Mouse (Mus musculus) liver, embryonic 14.5 days (tissue): Measurements from ENCODE around the gene Myo9b. TPM values are rescaled to one million over a fixed set of nuclear protein-coding genes. Genes with fewer than 3 reads are reported as not detected.

ENCODE experiments used
- ATAC-seq: fragments of 200-750 bp; cut with Nextera tagmentation; 2 replicates; pipeline ENCODE4 v1.8.0; 2017; ENCODE audit warnings: moderate number of reproducible peaks, mild to moderate bottlenecking, moderate library complexity; ENCODE audit not compliant: insufficient read depth
- DNase-seq, 3 experiments: peaks; one replicate each; pipeline ENCODE4 v3.0.0-alpha.2; 2012 to 2013; ENCODE audit warnings: low read depth in 3 of 3, low spot score in 3 of 3
- H3K27ac ChIP-seq: fragments of 300-500 bp; sonication (generic); 2 replicates; pipeline ENCODE4 v1.5.1; 2014; ENCODE audit warnings: moderate library complexity, mild to moderate bottlenecking, control low read depth, inconsistent platforms
- H3K27me3 ChIP-seq: fragments of 300-500 bp; sonication (generic); 2 replicates; pipeline ENCODE4 v1.6.1; 2014; ENCODE audit warnings: mild to moderate bottlenecking, low read length, moderate library complexity; ENCODE audit not compliant: control insufficient read depth, insufficient read depth
- H3K36me3 ChIP-seq: fragments of 300-500 bp; sonication (generic); replicated peaks from 2 replicates; pipeline ENCODE4 v1.6.1; 2014; ENCODE audit warnings: low read depth; ENCODE audit not compliant: control insufficient read depth, insufficient read depth
- H3K4me1 ChIP-seq, 2 experiments: fragments of 200-500 bp in 1 of 2; fragments of 300-500 bp in 1 of 2; sonication (generic) in 1 of 2; replicated peaks; 2 replicates each; pipeline ENCODE4 v1.6.1; 2012 to 2014; ENCODE audit warnings: antibody characterized with exemption in 1 of 2, inconsistent platforms in 1 of 2, low read length in 1 of 2; ENCODE audit not compliant: control insufficient read depth in 2 of 2, insufficient read depth in 2 of 2
- H3K4me2 ChIP-seq: fragments of 300-500 bp; sonication (generic); 2 replicates; pipeline ENCODE4 v1.6.1; 2014; ENCODE audit warnings: low read depth, mild to moderate bottlenecking, control low read depth, moderate library complexity
- H3K4me3 ChIP-seq, 2 experiments: fragments of 200-500 bp in 1 of 2; fragments of 300-500 bp in 1 of 2; sonication (generic) in 1 of 2; 2 replicates each; pipeline ENCODE4 v1.5.1; 2012 to 2014; ENCODE audit warnings: low read depth in 2 of 2, low read length in 2 of 2, mild to moderate bottlenecking in 2 of 2, control low read depth in 1 of 2, inconsistent platforms in 1 of 2, moderate library complexity in 1 of 2; ENCODE audit not compliant: insufficient read depth in 1 of 2
- H3K9ac ChIP-seq: fragments of 300-500 bp; sonication (generic); replicated peaks from 2 replicates; pipeline ENCODE4 v1.6.1; 2014; ENCODE audit warnings: mild to moderate bottlenecking, control low read depth, moderate library complexity
- H3K9me3 ChIP-seq: fragments of 300-500 bp; sonication (generic); 2 replicates; pipeline ENCODE4 v1.6.1; 2016; ENCODE audit warnings: low read length, mixed read lengths; ENCODE audit not compliant: control insufficient read depth
- CTCF ChIP-seq: IDR thresholded peaks from 2 replicates; pipeline ENCODE4 v1.5.1; 2016; ENCODE audit warnings: antibody characterized with exemption, low read depth, control low read depth
- EP300 ChIP-seq: IDR thresholded peaks from 2 replicates; pipeline ENCODE4 v1.6.1; 2016; ENCODE audit warnings: antibody characterized with exemption, low read depth
- WGBS: fragments of 180-500 bp; shearing (Covaris S2); extraction: QIAGEN DNeasy Blood & Tissue Kit; methylation state at CpG from one replicate; pipeline ENCODE4 v1.1.7; 2014; ENCODE audit not compliant: insufficient replicate concordance; 5-methylcytosine and 5-hydroxymethylcytosine counted together
- polyA plus RNA-seq, 2 experiments: library from polyadenylated mRNA; depleted of rRNA in 1 of 2; stranded (reverse) in 1 of 2; unstranded in 1 of 2; fragments of >200 nt; fragmentation: Nextera tagmentation in 1 of 2; extraction: Ambion mirVana in 1 of 2; gene quantifications; 2 replicates each; pipeline versions ENCODE4 v1.2.1 to v1.2.3; 2012 to 2014

The Myo9b gene
- polyA plus RNA-seq, 2 experiments = 5.8 to 6.4 TPM

DNA sequence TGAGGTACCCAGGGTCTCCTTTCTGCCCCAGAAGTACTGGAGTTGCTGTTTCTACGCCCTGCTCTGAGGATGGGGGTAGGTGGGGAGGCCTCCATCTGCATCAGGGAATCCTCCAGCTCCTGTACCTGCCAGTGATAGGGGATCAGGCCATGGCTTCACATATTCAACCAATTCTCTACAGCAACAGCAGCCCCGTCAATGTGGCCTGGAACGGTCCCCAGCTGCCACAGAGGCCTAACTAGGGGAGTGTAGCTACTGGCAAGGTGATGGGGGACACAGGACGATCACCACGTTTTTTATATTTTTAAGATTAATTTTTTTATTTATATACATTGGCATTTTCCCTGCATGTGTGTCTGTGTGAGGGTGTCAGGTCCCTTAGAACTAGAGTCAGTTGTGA is 119.9 kb downstream of the Myo9b start:
- no peak overlapping the region for H3K4me3 ChIP-seq
- no peaks in the 10 kb centered on the region for H3K27me3 ChIP-seq
- DNase-seq (no peak), ATAC-seq (no peak)
- WGBS = 56% methylated on average over 5 of the region's 5 CpGs
- TF ChIP-seq EP300 (no peak), CTCF (no peak)
- H3K4me2 ChIP-seq = no peak overlapping the region
- H3K9ac ChIP-seq = no peak overlapping the region
- H3K36me3 ChIP-seq = no peaks in the 10 kb centered on the region
- no peak overlapping the region for H3K27ac ChIP-seq
- H3K4me1 ChIP-seq = peaks cover 2 to 8% of the 10 kb centered on the region in 2 experiments
- no peaks in the 10 kb centered on the region for H3K9me3 ChIP-seq

DNA sequence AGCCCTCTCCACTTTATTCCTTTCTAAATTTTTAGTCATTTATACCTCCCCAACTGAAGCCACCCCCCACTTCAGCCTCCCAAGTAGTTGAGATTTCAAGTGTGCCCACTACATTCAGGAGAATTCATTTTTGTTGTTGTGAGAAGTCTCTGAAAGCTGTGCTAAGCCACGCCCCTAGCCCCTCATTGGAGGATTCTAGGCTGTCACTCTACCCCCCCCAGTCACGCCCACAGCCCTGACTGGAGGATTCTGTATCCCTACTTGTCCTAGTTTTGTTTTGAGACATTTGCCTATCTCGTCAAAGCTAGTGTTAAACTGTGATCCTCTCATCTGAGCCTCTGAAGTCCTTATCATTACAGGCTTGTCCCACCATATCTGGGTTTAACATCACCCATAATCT is 120.4 kb downstream of the Myo9b start:
- DNase-seq = no peak
- Histone ChIP-seq H3K4me3 (peak overlapping the region in 1 of 2 experiments; percentile 16; a peak in 1 of 4 replicates), H3K9me3 (no peaks in the 10 kb centered on the region), H3K4me1 (peaks cover 6 to 11% of the 10 kb centered on the region in 2 experiments), H3K9ac (no peak overlapping the region), H3K27ac (no peak overlapping the region), H3K27me3 (no peaks in the 10 kb centered on the region), H3K36me3 (no peaks in the 10 kb centered on the region), H3K4me2 (peak overlapping the region; percentile 0; the same call in 1 of the 2 replicates)
- no peak for ATAC-seq
- TF ChIP-seq EP300 (no peak), CTCF (no peak)
- WGBS = 7% methylated on average over 3 of the region's 3 CpGs

DNA sequence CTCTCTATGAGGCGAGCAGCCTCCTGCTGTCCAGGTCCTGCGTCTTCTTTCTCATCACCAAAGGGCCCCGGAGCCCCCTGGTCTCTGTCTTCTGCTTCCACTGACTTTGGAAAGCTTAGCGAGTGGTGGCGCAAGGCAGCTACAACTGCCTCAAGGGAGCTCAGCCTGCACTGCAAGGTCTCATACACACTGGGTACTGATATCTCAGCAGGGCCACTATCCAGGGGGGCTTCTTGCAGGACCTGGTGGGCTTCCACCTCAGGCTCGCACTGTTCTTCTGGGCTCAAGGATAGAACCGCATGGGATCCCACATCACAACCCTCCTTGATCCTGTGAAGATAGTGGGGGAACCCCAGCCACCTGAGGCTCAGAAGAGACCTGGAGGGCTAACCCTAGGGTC is 122.0 kb downstream of the Myo9b start:
- Histone ChIP-seq H3K9me3 (no peaks in the 10 kb centered on the region), H3K9ac (no peak overlapping the region), H3K4me1 (peaks cover 6 to 11% of the 10 kb centered on the region in 2 experiments), H3K27ac (no peak overlapping the region), H3K36me3 (peaks cover 2% of the 10 kb centered on the region; the same call in 1 of the 2 replicates), H3K4me2 (peak overlapping the region; percentile 8; the same call in 1 of the 2 replicates), H3K4me3 (no peak overlapping the region), H3K27me3 (no peaks in the 10 kb centered on the region)
- DNase-seq (no peak), ATAC-seq (no peak)
- 67% methylated on average over 7 of the region's 7 CpGs for WGBS
- TF ChIP-seq EP300 (no peak), CTCF (no peak)

DNA sequence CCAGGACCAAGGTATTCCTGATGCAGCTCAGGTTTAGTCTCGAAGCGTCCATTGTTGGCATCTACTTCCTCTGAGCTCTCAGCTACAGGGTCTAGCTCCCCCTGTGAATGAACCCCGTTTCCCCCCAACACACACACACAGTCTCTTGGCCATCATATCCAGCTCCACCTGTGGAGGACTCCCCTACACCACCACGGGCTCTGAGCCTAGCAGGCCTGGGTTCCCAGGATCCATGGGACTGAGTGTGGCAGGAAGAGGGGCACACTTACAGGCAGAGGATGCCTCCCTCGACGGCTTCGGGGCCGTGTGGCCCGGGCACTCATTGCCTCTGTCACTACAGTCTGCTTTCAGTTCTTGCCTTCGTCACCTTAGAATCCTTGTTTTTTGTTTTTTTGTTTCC is 122.6 kb downstream of the Myo9b start:
- WGBS = 70% methylated on average over 10 of the region's 10 CpGs
- Histone ChIP-seq H3K4me1 (peaks cover 6 to 11% of the 10 kb centered on the region in 2 experiments), H3K9me3 (no peaks in the 10 kb centered on the region), H3K9ac (no peak overlapping the region), H3K27me3 (no peaks in the 10 kb centered on the region), H3K27ac (no peak overlapping the region), H3K4me2 (no peak overlapping the region; the same call in 1 of the 2 replicates), H3K36me3 (peaks cover 2% of the 10 kb centered on the region; the same call in 1 of the 2 replicates), H3K4me3 (no peak overlapping the region)
- ATAC-seq = no peak
- no peak for TF ChIP-seq CTCF
- no peak for TF ChIP-seq EP300
- DNase-seq = no peak

DNA sequence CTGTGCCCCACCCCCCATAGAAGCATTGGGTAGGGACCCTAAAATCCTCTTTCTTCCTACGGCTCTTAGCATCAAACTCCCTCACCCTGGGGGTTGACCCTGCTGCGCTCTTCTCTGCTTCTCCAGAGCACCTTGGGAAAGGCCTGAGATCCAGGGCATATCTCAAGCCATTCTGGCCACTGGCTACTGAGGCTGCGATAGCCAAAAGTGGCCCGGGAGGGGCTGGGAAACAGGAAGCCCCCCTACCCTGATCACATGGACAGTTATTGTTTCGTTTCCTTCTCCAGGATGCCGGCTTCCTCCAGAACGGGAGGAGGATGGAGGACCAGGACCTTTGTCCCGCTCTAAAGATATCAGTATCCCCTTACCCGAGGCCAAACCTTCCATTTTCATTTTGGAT is 123.1 kb downstream of the Myo9b start, which contains the start of gene Ushbp1:
Gene Ushbp1 (minus strand): TSS at position 174 of the 400 bp plus-strand sequence.
- no peak for ATAC-seq
- H3K4me3 ChIP-seq = peak within 1 kb of the TSS; percentile 26 to 68
- H3K9ac ChIP-seq = no peak within 1 kb of the TSS
- no peak for TF ChIP-seq CTCF
- no peak for TF ChIP-seq EP300
- H3K36me3 ChIP-seq = peaks cover 2% of the 10 kb centered on the region; the same call in 1 of the 2 replicates
- WGBS = 50% methylated on average over 9 of the region's 9 CpGs
- DNase-seq = no peak
- peaks cover 6 to 11% of the 10 kb centered on the region in 2 experiments for H3K4me1 ChIP-seq
- H3K27ac ChIP-seq = peak within 1 kb of the TSS; percentile 11; the same call in 1 of the 2 replicates
- peak within 1 kb of the TSS; percentile 87 for H3K4me2 ChIP-seq
- no peaks in the 10 kb centered on the region for H3K27me3 ChIP-seq
- no peaks in the 10 kb centered on the region for H3K9me3 ChIP-seq
